Mouse (Mus musculus) embryonic fibroblast, embryonic 13.5 days (primary cell): ENCODE measurements at regions not wholly inside any gene's neighbourhood (a gene's known extent, or its start where the extent isn't known, plus 50 kb on each side); places are given as distances from the start of the nearest gene placed in this dataset.

ENCODE experiments used
- CTCF ChIP-seq: IDR thresholded peaks from 2 replicates; pipeline ENCODE4 v1.5.1; 2011; ENCODE audit warnings: mild to moderate bottlenecking, control low read depth, low read length, moderate library complexity, borderline replicate concordance; ENCODE audit not compliant: insufficient read depth
- POLR2A ChIP-seq: IDR thresholded peaks from 2 replicates; pipeline ENCODE4 v1.6.1; 2011; ENCODE audit warnings: low read depth, mild to moderate bottlenecking, control low read depth, low read length, moderate library complexity

DNA sequence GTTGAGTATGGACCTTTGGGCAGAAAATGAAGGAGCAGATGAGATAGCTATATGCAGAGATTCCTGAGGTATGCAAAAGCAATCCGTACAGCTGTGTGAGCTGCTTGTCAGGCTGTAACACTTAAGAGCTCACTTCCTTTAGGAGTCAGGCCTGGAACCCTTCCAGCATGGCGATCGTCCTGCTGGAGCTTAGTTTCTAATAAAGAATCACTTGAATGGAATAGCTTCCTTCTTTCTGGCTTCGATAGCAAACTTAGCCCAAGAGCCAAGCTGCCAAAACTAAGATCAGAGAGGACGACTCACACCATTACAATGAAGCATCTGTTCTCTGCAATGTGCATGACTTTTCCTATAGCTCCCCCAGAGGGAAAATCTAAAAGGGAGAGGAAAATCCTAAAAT is 253.4 kb upstream of the Amot start:
- TF ChIP-seq POLR2A (no peak), CTCF (no peak)
